Mouse (Mus musculus): ENCODE data around the gene Spop. TPM values are rescaled to one million over a fixed set of nuclear protein-coding genes. Genes with fewer than 3 reads are reported as not detected.

Gene Spop
- polyA plus RNA-seq, 1 experiment from 2014 or later = 126 TPM

- Histone ChIP-seq H3K36me3 (peaks cover 41% of the 10 kb centered on the region), H3K27ac (no peak overlapping the region), H3K4me2 (no peak overlapping the region), H3K27me3 (no peaks in the 10 kb centered on the region), H3K4me1 (replicated peaks) (peaks cover 8% of the 10 kb centered on the region; the same call in 1 of the 2 replicates), H3K9me3 (replicated peaks) (no peaks in the 10 kb centered on the region), H3K4me3 (no peak overlapping the region), H3K9ac (no peak overlapping the region)
- ATAC-seq (replicated peaks; ENCODE audit: insufficient number of reproducible peaks, insufficient read depth, low FRiP score, low read depth) = 0 out of 2 replicates have a peak, but pooled peaks have one; percentile 20
- WGBS = 48% methylated on average over 7 of the region's 7 CpGs
Measured at GRCm38 (mm10) chr11:95392223-95392667, 21.6 kb upstream of the Spop start.

- H3K4me2 ChIP-seq = no peak overlapping the region
- peaks cover 35% of the 10 kb centered on the region for H3K36me3 ChIP-seq
- no peaks in the 10 kb centered on the region for H3K27me3 ChIP-seq
- H3K9me3 ChIP-seq (replicated peaks) = no peaks in the 10 kb centered on the region
- H3K27ac ChIP-seq = no peak overlapping the region
- peaks cover 8% of the 10 kb centered on the region; the same call in 1 of the 2 replicates for H3K4me1 ChIP-seq (replicated peaks)
- WGBS = 76% methylated on average over 11 of the region's 11 CpGs
- no peak overlapping the region for H3K4me3 ChIP-seq
- ATAC-seq (replicated peaks; ENCODE audit: insufficient number of reproducible peaks, insufficient read depth, low FRiP score, low read depth) = no peak
- no peak overlapping the region for H3K9ac ChIP-seq
Measured at GRCm38 (mm10) chr11:95392708-95393499, 21.0 kb upstream of the Spop start.

- ATAC-seq (replicated peaks; ENCODE audit: insufficient number of reproducible peaks, insufficient read depth, low FRiP score, low read depth) = no peak
- Histone ChIP-seq H3K27ac (no peak overlapping the region), H3K9me3 (replicated peaks) (no peaks in the 10 kb centered on the region), H3K4me2 (no peak overlapping the region), H3K27me3 (no peaks in the 10 kb centered on the region), H3K36me3 (peaks cover 29% of the 10 kb centered on the region), H3K4me1 (replicated peaks) (peaks cover 8% of the 10 kb centered on the region; the same call in 1 of the 2 replicates), H3K4me3 (no peak overlapping the region), H3K9ac (no peak overlapping the region)
- 32% methylated on average over 5 of the region's 5 CpGs for WGBS
Measured at GRCm38 (mm10) chr11:95393500-95393816, 20.4 kb upstream of the Spop start.

- H3K27me3 ChIP-seq = no peaks in the 10 kb centered on the region
- H3K27ac ChIP-seq = no peak overlapping the region
- no peak for ATAC-seq (replicated peaks; ENCODE audit: insufficient number of reproducible peaks, insufficient read depth, low FRiP score, low read depth)
- no peak overlapping the region for H3K4me2 ChIP-seq
- WGBS = 51% methylated on average over 5 of the region's 5 CpGs
- no peak overlapping the region for H3K4me3 ChIP-seq
- no peak overlapping the region for H3K9ac ChIP-seq
- H3K36me3 ChIP-seq = peaks cover 24% of the 10 kb centered on the region
- no peaks in the 10 kb centered on the region for H3K9me3 ChIP-seq (replicated peaks)
- peaks cover 8% of the 10 kb centered on the region; the same call in 1 of the 2 replicates for H3K4me1 ChIP-seq (replicated peaks)
Measured at GRCm38 (mm10) chr11:95394112-95394511, 19.8 kb upstream of the Spop start.

- H3K27ac ChIP-seq = no peak overlapping the region
- H3K36me3 ChIP-seq = 0 out of 2 replicates have a peak, but pooled peaks cover 4% of the 10 kb centered on the region
- no peak for ATAC-seq (replicated peaks; ENCODE audit: insufficient number of reproducible peaks, insufficient read depth, low FRiP score, low read depth)
- WGBS = 59% methylated on average over 1 of the region's 1 CpGs
- no peaks in the 10 kb centered on the region for H3K27me3 ChIP-seq
- no peak overlapping the region for H3K9ac ChIP-seq
- peaks cover 8% of the 10 kb centered on the region; the same call in 1 of the 2 replicates for H3K4me1 ChIP-seq (replicated peaks)
- H3K4me2 ChIP-seq = no peak overlapping the region
- H3K4me3 ChIP-seq = no peak overlapping the region
- no peaks in the 10 kb centered on the region for H3K9me3 ChIP-seq (replicated peaks)
Measured at GRCm38 (mm10) chr11:95396548-95396947, 17.3 kb upstream of the Spop start.

GRCm38 (mm10) chr11:95397843-95398835, 15.7 kb upstream of the Spop start:
- no peaks in the 10 kb centered on the region for H3K9me3 ChIP-seq (replicated peaks)
- H3K27ac ChIP-seq = no peak overlapping the region
- H3K4me2 ChIP-seq = no peak overlapping the region
- no peaks in the 10 kb centered on the region for H3K36me3 ChIP-seq
- no peak overlapping the region for H3K4me3 ChIP-seq
- no peak overlapping the region for H3K9ac ChIP-seq
- H3K27me3 ChIP-seq = no peaks in the 10 kb centered on the region
- peaks cover 13% of the 10 kb centered on the region for H3K4me1 ChIP-seq (replicated peaks)
- no peak for ATAC-seq (replicated peaks; ENCODE audit: insufficient number of reproducible peaks, insufficient read depth, low FRiP score, low read depth)
- WGBS = 51% methylated on average over 14 of the region's 14 CpGs

DNA sequence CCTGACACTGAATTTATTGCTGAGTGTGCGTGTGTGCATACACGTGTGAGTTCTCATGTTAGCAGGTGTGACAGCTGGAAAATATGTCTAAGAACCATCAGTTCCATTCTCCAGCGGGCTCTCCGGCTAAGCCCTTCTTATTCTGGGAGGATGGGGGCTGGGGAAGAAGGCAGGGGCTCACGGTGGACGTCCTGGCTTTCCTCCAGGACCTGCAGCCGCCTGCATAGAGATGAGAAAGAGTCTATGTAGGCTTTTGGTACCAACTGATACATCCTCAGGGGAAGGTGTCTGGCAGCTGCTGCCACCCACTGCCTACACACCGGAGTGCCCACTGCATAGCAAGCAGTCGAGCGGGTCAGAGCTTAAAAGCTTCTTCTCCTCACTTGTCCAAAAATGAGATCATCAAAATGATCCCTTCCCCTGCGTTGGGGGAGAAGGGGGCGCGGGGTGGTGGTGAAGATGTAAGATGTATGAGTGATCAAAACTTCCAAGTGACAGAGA, 14.3 kb upstream of the Spop start:
- H3K4me1 ChIP-seq (replicated peaks) = peaks cover 21% of the 10 kb centered on the region
- 64% methylated on average over 13 of the region's 13 CpGs for WGBS
- no peaks in the 10 kb centered on the region for H3K36me3 ChIP-seq
- H3K27ac ChIP-seq = no peak overlapping the region
- no peaks in the 10 kb centered on the region for H3K27me3 ChIP-seq
- ATAC-seq (replicated peaks; ENCODE audit: insufficient number of reproducible peaks, insufficient read depth, low FRiP score, low read depth) = no peak
- H3K4me3 ChIP-seq = no peak overlapping the region
- no peaks in the 10 kb centered on the region for H3K9me3 ChIP-seq (replicated peaks)
- no peak overlapping the region for H3K4me2 ChIP-seq
- H3K9ac ChIP-seq = no peak overlapping the region

DNA sequence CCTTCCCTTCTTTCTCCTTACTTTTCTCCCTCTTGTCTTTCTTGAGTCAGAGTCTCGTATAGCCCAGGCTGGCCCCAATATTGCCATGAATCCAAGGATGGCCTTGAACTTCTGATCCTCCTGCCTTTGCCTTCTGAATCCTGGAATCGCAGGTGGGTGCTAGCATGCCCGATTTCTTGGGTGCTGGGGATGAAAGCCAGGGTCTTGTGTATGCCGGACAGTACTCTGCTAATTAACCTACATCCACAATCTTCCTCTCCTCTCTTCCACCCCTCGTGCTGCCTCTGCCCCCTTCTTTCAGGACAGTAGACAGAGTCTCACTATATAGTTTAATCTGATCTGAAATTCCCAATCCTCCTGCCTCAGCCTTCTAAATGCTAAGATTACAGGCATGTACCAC, 12.3 kb upstream of the Spop start:
- no peaks in the 10 kb centered on the region for H3K36me3 ChIP-seq
- H3K27me3 ChIP-seq = no peaks in the 10 kb centered on the region
- no peaks in the 10 kb centered on the region for H3K9me3 ChIP-seq (replicated peaks)
- no peak for ATAC-seq (replicated peaks; ENCODE audit: insufficient number of reproducible peaks, insufficient read depth, low FRiP score, low read depth)
- WGBS = 78% methylated on average over 5 of the region's 5 CpGs
- no peak overlapping the region for H3K4me3 ChIP-seq
- no peak overlapping the region for H3K27ac ChIP-seq
- no peak overlapping the region for H3K4me2 ChIP-seq
- peaks cover 21% of the 10 kb centered on the region for H3K4me1 ChIP-seq (replicated peaks)
- H3K9ac ChIP-seq = no peak overlapping the region

- WGBS = 19% methylated on average over 5 of the region's 5 CpGs
- peak overlapping the region; percentile 44 for H3K4me2 ChIP-seq
- no peaks in the 10 kb centered on the region for H3K9me3 ChIP-seq (replicated peaks)
- H3K4me1 ChIP-seq (replicated peaks) = peaks cover 21% of the 10 kb centered on the region
- H3K4me3 ChIP-seq = no peak overlapping the region
- H3K9ac ChIP-seq = no peak overlapping the region
- peak overlapping the region; percentile 84 for H3K27ac ChIP-seq
- H3K27me3 ChIP-seq = no peaks in the 10 kb centered on the region
- no peak for ATAC-seq (replicated peaks; ENCODE audit: insufficient number of reproducible peaks, insufficient read depth, low FRiP score, low read depth)
- no peaks in the 10 kb centered on the region for H3K36me3 ChIP-seq
Measured at GRCm38 (mm10) chr11:95402196-95402595, 11.7 kb upstream of the Spop start.

DNA sequence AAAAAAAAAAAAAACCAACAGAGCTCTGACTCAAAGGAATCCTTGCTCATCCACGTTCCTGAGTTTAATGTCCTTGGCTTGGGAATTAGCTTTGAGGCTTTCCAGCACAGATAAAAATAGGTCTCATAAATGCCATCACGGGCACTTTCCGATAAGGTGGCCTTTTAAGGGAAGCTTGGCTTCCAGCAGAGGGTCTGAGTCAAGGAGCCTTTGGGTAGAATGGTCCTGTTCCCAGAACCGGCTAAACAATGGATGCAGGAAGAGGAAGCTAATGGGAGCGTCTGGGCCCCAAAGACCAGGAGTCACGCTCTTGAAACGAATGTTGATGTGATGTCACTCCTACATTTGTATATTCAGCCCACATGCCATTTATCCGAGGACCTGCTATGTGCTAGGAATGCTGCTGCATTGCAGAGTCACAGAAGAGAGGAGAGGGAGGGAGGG, 11.2 kb upstream of the Spop start:
- no peaks in the 10 kb centered on the region for H3K27me3 ChIP-seq
- peak overlapping the region; percentile 44 for H3K4me2 ChIP-seq
- peak overlapping the region; percentile 84 for H3K27ac ChIP-seq
- ATAC-seq (replicated peaks; ENCODE audit: insufficient number of reproducible peaks, insufficient read depth, low FRiP score, low read depth) = peak; percentile 53; the same call in 1 of the 2 replicates
- H3K9ac ChIP-seq = no peak overlapping the region
- H3K4me1 ChIP-seq (replicated peaks) = peaks cover 21% of the 10 kb centered on the region
- H3K4me3 ChIP-seq = no peak overlapping the region
- WGBS = 4% methylated on average over 8 of the region's 8 CpGs
- H3K36me3 ChIP-seq = no peaks in the 10 kb centered on the region
- no peaks in the 10 kb centered on the region for H3K9me3 ChIP-seq (replicated peaks)
